Mouse (Mus musculus): ENCODE measurements around the gene Myh9. TPM values are rescaled to one million over a fixed set of nuclear protein-coding genes. Genes with fewer than 3 reads are reported as not detected.
A peak's percentile ranks its signal among the peaks of the same experiment; 100 is the strongest.
"Not testable (repeated sequence)": the region's sequence is repeated elsewhere in the genome, so short reads cannot be mapped to it uniquely, and the experiment has no call there.

Myh9 gene
- total RNA-seq, 1 experiment from 2014 or later = 302 TPM

DNA sequence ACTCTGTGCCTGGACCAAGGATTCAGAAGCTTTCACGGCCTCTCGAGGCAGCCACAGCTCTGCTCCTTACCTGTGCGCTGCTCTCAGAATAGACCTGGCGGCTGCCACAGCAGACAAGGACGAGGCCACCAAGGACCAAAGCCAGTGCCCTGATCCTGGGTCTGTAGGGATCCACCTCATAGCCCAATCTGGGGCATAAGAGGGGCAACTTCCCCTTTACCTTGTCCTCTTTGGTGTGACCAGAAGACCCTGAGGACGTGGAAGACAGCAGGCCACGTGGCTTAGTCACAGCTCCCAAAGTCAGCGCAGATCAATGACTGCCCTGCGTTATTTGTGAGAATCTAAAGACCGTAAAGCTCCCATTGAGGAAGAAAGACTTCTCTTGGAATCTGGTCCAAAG is 109.1 kb downstream of the Myh9 start:
- ATAC-seq (replicated peaks in 1 of 2; ENCODE audit: insufficient read depth in 1 of 2, low FRiP score in 2 of 2, low TSS enrichment in 1 of 2, low read depth in 1 of 2, poor library complexity in 2 of 2, severe bottlenecking in 2 of 2) = not testable (repeated sequence)

DNA sequence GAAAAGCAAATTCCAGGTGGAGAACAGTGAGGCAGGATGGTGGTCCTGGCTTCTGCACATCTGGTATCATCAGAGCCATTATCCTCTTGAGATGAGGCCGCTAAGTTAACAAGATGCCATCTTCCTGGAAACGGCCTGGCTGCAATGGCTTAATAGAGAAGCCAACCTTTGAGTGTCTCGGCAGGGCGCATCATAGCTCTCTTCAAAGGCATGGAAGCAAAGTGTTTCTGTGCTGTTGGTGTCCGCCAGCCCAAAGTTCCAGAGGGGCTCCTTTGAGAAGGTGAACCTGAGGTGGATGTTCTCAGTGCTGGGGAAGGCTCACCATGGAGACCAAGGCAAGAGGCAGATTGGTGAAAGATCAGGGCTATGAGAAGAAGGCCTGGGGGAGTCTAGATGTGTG is 110.4 kb downstream of the Myh9 start:
- ATAC-seq (replicated peaks in 1 of 2; ENCODE audit: insufficient read depth in 1 of 2, low FRiP score in 2 of 2, low TSS enrichment in 1 of 2, low read depth in 1 of 2, poor library complexity in 2 of 2, severe bottlenecking in 2 of 2) = no peak

DNA sequence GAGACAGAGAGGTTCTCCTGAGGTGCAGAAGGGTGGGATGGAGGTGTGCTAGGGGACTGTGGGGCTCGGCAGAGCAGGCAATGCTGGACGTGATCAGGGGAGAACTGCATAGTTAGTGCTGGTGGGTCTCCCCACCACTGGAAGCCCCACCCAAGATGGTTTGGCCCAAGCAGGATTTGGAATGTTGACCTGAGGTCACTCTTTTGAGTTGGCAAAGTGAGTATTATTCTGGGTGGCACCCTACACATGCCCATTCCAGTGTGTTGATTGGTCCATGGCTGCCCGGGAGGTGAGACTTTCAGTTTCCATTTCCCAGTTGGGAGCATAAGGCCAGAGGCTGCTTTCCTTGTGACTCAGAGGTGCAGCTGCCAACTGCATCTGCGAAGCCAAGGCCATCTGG is 113.2 kb downstream of the Myh9 start, which contains the start of gene Apol9b:
Gene Apol9b, plus strand, starts transcription at position 301 of the 400 bp plus-strand sequence.
- ATAC-seq (replicated peaks in 1 of 2; ENCODE audit: insufficient read depth in 1 of 2, low FRiP score in 2 of 2, low TSS enrichment in 1 of 2, low read depth in 1 of 2, poor library complexity in 2 of 2, severe bottlenecking in 2 of 2) = not testable (repeated sequence)

DNA sequence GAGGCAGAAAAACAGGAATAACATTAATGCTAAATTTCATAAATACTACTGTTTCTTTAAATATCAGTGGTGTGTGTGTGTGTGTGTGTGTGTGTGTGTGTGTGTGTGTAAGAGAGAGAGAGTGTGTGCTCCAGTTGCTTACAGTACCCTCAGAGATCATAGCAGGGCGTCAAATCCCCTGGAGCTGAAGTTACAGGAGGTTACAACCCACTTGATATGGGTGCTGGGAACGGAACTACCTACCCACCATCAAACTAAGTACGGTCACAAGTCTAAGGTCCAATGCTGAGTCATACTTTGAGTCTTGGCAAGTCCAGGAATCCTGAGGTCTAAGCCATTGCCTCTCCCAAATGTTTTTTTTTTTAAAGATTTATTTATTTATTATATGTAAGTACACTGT is 114.2 kb downstream of the Myh9 start:
- ATAC-seq (replicated peaks in 1 of 2; ENCODE audit: insufficient read depth in 1 of 2, low FRiP score in 2 of 2, low TSS enrichment in 1 of 2, low read depth in 1 of 2, poor library complexity in 2 of 2, severe bottlenecking in 2 of 2) = not testable (repeated sequence)

DNA sequence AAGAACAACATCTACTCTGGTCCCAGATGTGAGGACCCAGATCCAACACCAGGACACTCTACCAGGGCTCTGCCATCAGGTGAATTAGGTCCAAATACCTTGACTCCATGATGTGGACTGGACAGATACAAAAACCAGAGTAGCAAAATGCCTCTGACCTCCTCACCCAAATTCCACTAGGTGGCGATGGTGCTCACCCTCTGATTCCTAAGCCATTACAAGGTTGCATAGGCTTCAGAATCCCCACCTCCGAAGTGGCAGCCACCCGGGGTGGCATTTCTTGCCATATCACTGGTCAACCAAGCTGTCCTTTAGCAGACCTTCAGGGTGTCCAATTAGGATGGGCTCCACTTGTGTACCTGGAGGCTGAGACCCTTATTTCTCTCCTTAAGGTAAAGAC is 114.8 kb downstream of the Myh9 start:
- peak; percentile 33 to 59; a peak in 3 of 4 replicates for ATAC-seq (replicated peaks in 1 of 2; ENCODE audit: insufficient read depth in 1 of 2, low FRiP score in 2 of 2, low TSS enrichment in 1 of 2, low read depth in 1 of 2, poor library complexity in 2 of 2, severe bottlenecking in 2 of 2)

DNA sequence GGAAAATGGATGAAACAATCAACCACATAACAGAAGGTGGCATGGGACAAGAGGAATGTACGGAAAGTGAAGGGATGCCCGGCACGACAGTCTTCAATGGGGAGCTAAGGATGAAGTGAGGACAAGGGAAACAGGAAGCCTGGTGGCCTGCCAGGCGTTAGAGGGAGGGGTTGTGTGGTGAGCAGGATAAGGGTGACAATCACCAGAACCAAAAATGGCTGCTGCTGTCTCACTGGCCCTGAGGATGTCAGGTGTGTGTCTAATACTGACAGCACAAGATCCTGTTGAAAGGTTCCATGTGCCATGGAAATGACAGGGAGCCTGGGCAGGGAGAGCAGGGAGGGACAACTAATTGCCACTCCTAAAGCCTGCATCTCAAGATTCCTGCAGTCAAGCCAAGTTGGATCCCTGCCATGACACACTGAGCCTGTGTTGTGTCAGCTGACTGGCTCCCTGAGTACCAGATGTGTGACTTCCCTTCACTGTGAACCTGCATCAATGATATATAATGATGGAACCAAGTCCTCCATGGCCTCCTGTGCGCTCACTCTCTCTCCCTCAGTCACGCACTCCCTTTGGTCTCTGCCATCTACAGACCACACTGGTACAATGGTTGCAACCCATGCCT is 116.5 kb downstream of the Myh9 start:
- not testable (repeated sequence) for ATAC-seq (replicated peaks in 1 of 2; ENCODE audit: insufficient read depth in 1 of 2, low FRiP score in 2 of 2, low TSS enrichment in 1 of 2, low read depth in 1 of 2, poor library complexity in 2 of 2, severe bottlenecking in 2 of 2)

DNA sequence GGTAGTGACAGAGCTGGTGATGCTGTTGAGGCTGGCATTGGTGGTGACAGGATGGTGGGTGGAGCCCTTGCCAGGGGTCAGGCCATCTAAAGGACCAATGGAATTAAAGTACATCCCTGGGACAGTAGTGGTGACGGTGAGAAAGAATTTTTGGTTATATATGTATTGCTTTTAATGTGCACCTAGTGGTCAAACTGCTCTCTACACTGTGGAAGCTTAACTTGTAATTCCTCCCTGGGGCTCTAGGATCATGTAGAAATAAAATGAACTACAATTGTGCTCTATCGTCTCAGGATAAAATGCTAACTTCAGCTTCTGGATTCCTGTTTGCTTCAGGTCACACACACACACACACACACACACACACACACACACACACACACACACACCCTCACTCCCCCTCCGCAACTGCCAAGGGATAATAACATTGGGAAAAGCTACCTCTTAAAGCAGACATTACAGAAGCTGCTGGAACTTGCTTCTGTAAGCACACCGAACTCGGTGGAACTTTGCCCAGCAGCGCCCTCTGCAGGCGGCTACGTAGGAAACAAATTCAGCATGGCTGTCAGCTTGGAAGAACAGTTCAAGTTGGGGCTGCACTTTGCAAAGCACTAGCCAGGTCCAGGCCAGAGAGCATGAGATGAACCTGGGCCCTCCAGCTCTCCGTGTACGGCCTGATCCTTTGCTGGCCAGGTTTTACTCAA is 117.6 kb downstream of the Myh9 start:
- peak; percentile 40 to 58; a peak in 2 of 4 replicates for ATAC-seq (replicated peaks in 1 of 2; ENCODE audit: insufficient read depth in 1 of 2, low FRiP score in 2 of 2, low TSS enrichment in 1 of 2, low read depth in 1 of 2, poor library complexity in 2 of 2, severe bottlenecking in 2 of 2)

DNA sequence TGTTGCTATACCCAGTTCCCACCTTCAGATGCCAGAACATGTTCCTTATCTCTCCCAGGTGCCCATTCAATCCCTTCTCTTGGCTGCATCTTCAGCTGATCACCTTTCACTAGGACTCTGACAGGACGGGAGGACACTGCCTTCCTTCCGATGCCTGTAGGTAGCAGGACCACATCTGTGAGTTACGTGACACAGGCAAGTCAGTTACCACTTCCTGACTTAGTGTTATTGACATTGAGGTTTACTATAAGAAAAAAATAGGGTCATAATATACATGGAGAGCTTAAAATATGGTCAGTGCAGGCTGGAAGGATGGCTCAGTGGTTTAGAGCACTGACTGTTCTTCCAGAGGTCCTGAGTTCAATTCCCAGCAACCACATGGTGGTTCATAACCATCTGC is 120.5 kb downstream of the Myh9 start:
- ATAC-seq (replicated peaks in 1 of 2; ENCODE audit: insufficient read depth in 1 of 2, low FRiP score in 2 of 2, low TSS enrichment in 1 of 2, low read depth in 1 of 2, poor library complexity in 2 of 2, severe bottlenecking in 2 of 2) = not testable (repeated sequence)

DNA sequence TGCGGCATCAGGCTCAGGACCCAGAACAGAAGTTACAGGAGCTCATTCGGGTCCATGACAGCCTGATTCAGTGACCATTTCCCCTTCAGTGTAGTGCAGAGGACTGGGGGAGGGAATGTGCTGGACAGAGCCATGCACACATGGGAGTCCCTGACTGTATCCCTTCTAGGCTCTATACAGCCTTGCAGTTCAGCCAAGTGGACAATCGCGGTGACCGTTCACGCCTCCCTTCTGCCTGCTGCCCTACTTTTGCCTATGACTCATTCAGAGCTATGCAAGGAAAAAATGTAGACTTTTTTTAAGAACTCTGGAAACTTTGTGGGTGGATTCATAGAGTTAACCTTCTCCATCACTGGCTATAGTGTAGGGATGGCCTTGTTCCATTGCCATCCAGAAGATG is 123.7 kb downstream of the Myh9 start:
- ATAC-seq (replicated peaks in 1 of 2; ENCODE audit: insufficient read depth in 1 of 2, low FRiP score in 2 of 2, low TSS enrichment in 1 of 2, low read depth in 1 of 2, poor library complexity in 2 of 2, severe bottlenecking in 2 of 2) = not testable (repeated sequence)

Other genes starting within 250 kb of the Myh9 start
- not detected in 2 replicates for gene Apol10b, start 246.1 kb downstream of the Myh9 start, total RNA-seq (2017)
- not detected in 2 replicates for gene Gm36245, start 242.9 kb downstream of the Myh9 start, total RNA-seq (2017)
- 0.65 TPM in 1 of 2 replicates, not detected in the other for gene Apol11b, start 198.9 kb downstream of the Myh9 start, total RNA-seq (2017)
- gene Apol7e, start 143.3 kb downstream of the Myh9 start, total RNA-seq (2017) = 11.5 and 12.3 TPM in 2 replicates
- 1.2 and 1.5 TPM in 2 replicates for gene Apol9b, start 113.1 kb downstream of the Myh9 start, total RNA-seq (2017)
- 0.75 and 1.7 TPM in 2 replicates for gene Apol8, start 85.2 kb downstream of the Myh9 start, total RNA-seq (2017)
- 45.3 and 54.5 TPM in 2 replicates for gene Txn2, start 86.8 kb upstream of the Myh9 start, total RNA-seq (2017)
- 31.9 and 38.8 TPM in 2 replicates for gene Foxred2, start 114.5 kb upstream of the Myh9 start, total RNA-seq (2017)
- 242 and 244 TPM in 2 replicates for gene Eif3d, start 128.6 kb upstream of the Myh9 start, total RNA-seq (2017)